Mouse (Mus musculus) limb, embryonic 15.5 days (tissue): Measurements from ENCODE around the gene Pla2g6. TPM values are rescaled to one million over a fixed set of nuclear protein-coding genes. Genes with fewer than 3 reads are reported as not detected.

ENCODE experiments used
- ATAC-seq: fragments of 200-750 bp; cut with Nextera tagmentation; 2 replicates; pipeline ENCODE4 v1.8.0; 2017; ENCODE audit warnings: low read depth, moderate TSS enrichment; ENCODE audit not compliant: insufficient number of reproducible peaks, low FRiP score, low TSS enrichment
- H3K27ac ChIP-seq: fragments of 300-500 bp; sonication (generic); 2 replicates; pipeline ENCODE4 v1.5.1; 2015; ENCODE audit warnings: moderate library complexity, mild to moderate bottlenecking, inconsistent platforms
- H3K27me3 ChIP-seq: fragments of 300-500 bp; sonication (generic); 2 replicates; pipeline ENCODE4 v1.6.1; 2015; ENCODE audit warnings: inconsistent platforms
- H3K36me3 ChIP-seq: fragments of 300-500 bp; sonication (generic); 2 replicates; pipeline ENCODE4 v1.6.1; 2015; ENCODE audit warnings: inconsistent platforms
- H3K4me1 ChIP-seq: fragments of 300-500 bp; sonication (generic); 2 replicates; pipeline ENCODE4 v1.6.1; 2015; ENCODE audit warnings: inconsistent platforms
- H3K4me2 ChIP-seq: fragments of 300-500 bp; sonication (generic); 2 replicates; pipeline ENCODE4 v1.6.1; 2015; ENCODE audit warnings: mild to moderate bottlenecking, inconsistent platforms
- H3K4me3 ChIP-seq: fragments of 300-500 bp; sonication (generic); 2 replicates; pipeline ENCODE4 v1.5.1; 2015; ENCODE audit warnings: mild to moderate bottlenecking, inconsistent platforms
- H3K9ac ChIP-seq: fragments of 300-500 bp; sonication (generic); 2 replicates; pipeline ENCODE4 v1.6.1; 2015; ENCODE audit warnings: inconsistent platforms
- H3K9me3 ChIP-seq: fragments of 300-500 bp; sonication (generic); 2 replicates; pipeline ENCODE4 v1.6.1; 2016; ENCODE audit warnings: inconsistent platforms
- WGBS: fragments of 180-500 bp; shearing (Covaris S2); methylation state at CpG from one replicate; pipeline ENCODE4 v1.1.7; 2015; 5-methylcytosine and 5-hydroxymethylcytosine counted together
- polyA plus RNA-seq: library from polyadenylated mRNA; unstranded; fragments of >200 nt; fragmentation: Nextera tagmentation; extraction: Ambion mirVana; gene quantifications from 2 replicates; pipeline ENCODE4 v1.2.1, GENCODE M21; 2015

Pla2g6 gene
- polyA plus RNA-seq, 1 experiment from 2014 or later: 12.9 TPM

DNA sequence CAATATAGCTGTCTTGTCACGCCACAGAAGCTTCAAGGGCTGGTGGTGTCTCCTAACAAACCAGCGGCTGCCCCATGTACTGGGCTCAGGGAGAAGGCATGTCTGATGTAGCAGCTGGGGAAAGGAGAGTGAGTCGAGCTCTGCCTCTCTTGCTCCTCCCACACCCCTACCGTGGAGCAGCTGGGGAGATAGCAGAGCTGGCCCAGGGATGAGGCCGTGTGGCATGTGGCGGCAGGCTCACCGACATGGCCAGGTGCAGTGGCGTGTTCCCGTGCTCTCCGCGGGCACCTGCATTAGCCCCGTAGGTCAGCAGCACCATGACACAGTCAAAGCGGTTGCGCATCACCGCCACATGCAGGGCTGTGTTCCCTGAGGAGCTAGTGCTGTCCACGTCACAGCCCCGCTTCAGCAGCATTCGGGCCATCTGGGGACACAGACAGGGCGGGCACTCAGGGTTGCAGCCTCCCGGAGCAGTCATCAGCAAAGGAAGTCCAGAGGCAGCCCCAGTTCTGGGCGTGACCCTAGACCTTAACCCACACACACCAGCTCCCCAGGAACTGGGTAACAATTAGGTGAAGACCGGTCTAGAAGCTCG lies 22.1 kb downstream of the Pla2g6 start:
- H3K4me2 ChIP-seq: no peak overlapping the region
- H3K27me3 ChIP-seq: no peaks in the 10 kb centered on the region
- no peak for ATAC-seq
- H3K36me3 ChIP-seq: peaks cover 24% of the 10 kb centered on the region
- H3K9me3 ChIP-seq: no peaks in the 10 kb centered on the region
- WGBS: 73% methylated on average over 23 of the region's 23 CpGs
- no peak overlapping the region for H3K27ac ChIP-seq
- no peaks in the 10 kb centered on the region for H3K4me1 ChIP-seq
- H3K4me3 ChIP-seq: no peak overlapping the region
- no peak overlapping the region for H3K9ac ChIP-seq

GRCm38 (mm10) chr15:79304832-79305231 lies 23.4 kb downstream of the Pla2g6 start:
- Histone ChIP-seq H3K4me1 (no peaks in the 10 kb centered on the region), H3K36me3 (peaks cover 25% of the 10 kb centered on the region), H3K27me3 (no peaks in the 10 kb centered on the region), H3K4me3 (no peak overlapping the region), H3K4me2 (no peak overlapping the region), H3K9me3 (no peaks in the 10 kb centered on the region), H3K9ac (no peak overlapping the region), H3K27ac (no peak overlapping the region)
- 73% methylated on average over 4 of the region's 5 CpGs for WGBS
- ATAC-seq: no peak

DNA sequence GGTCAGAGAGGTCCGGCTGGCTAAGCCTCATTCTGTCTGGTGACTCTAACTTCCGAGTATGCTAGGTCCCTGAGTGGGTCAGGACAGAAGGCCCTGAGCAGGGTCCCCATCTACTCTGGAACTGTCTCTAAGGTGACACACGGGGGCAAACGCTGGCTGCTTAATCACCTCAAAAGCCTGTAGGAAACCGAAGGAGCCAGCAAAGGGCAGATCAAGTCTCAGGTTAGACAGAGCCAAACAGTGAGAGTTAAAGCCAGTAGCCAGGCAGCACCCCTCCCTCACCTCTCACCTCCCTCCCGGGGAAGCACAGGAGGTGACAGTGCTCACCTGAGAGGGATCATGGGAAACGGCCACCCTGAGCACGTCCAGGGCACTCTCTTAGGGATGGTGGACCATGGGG lies 24.5 kb downstream of the Pla2g6 start:
- Histone ChIP-seq H3K9ac (no peak overlapping the region), H3K4me1 (0 out of 2 replicates have a peak, but pooled peaks cover 5% of the 10 kb centered on the region), H3K4me3 (no peak overlapping the region), H3K27ac (no peak overlapping the region), H3K27me3 (no peaks in the 10 kb centered on the region), H3K4me2 (no peak overlapping the region), H3K9me3 (no peaks in the 10 kb centered on the region), H3K36me3 (peaks cover 27% of the 10 kb centered on the region)
- ATAC-seq: no peak
- whole genome bisulfite sequencing: 87% methylated on average over 8 of the region's 8 CpGs

DNA sequence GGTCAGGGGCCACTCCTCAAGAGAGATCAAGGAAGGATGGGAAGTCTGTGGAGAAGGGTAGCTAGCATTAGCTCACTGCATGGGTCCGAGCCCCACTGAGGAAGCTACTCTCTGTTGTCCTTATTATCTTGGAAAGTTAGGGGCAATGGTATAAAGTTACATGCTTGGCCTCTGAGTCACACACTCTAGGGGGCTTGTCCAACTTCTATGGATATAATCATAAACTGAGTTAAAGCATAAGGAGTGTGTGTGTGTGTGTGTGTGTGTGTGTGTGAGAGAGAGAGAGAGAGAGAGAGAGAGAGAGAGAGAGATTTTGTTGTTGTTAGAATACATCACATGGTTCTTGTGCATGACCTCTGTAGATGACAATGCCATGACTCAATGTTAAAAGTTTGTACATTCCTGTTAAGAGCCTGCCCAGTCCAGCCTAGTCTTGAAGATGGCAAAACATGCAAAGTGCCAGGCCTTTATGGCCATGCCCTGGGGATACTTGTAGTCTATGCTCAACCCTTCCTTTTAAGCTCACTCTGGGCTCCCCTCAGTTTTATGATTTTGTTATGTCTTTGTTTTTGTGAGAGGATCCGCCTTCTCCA lies 28.5 kb downstream of the Pla2g6 start:
- H3K9me3 ChIP-seq: no peaks in the 10 kb centered on the region
- H3K36me3 ChIP-seq: peaks cover 12% of the 10 kb centered on the region
- ATAC-seq: no peak
- no peak overlapping the region for H3K4me2 ChIP-seq
- H3K27ac ChIP-seq: no peak overlapping the region
- H3K4me3 ChIP-seq: no peak overlapping the region
- H3K9ac ChIP-seq: no peak overlapping the region
- WGBS: 70% methylated on average over 2 of the region's 2 CpGs
- no peaks in the 10 kb centered on the region for H3K27me3 ChIP-seq
- 0 out of 2 replicates have a peak, but pooled peaks cover 5% of the 10 kb centered on the region for H3K4me1 ChIP-seq

DNA sequence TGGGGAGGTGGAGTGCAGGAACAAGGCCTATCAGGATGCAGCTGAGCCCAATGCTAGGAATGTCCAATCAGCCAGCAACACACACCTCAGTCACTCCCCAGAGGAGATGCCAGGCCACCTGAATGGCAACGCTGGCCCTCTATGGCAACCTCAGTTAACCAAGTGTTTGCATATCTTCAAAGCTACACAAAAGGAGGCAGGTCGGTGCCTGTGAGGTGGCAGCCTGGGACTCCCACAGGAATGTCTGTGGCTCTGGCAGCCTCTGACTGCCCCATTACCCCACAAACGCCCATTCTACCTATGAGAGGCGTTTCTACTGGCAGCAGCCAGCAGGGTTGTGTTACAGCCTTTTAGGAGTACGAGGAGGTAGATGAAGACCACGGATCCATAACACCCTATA lies 29.6 kb downstream of the Pla2g6 start:
- H3K27me3 ChIP-seq: no peaks in the 10 kb centered on the region
- H3K9me3 ChIP-seq: no peaks in the 10 kb centered on the region
- H3K9ac ChIP-seq: no peak overlapping the region
- 67% methylated on average over 6 of the region's 6 CpGs for WGBS
- peaks cover 12% of the 10 kb centered on the region for H3K36me3 ChIP-seq
- ATAC-seq: no peak
- no peak overlapping the region for H3K4me3 ChIP-seq
- H3K27ac ChIP-seq: no peak overlapping the region
- no peak overlapping the region for H3K4me2 ChIP-seq
- H3K4me1 ChIP-seq: 0 out of 2 replicates have a peak, but pooled peaks cover 5% of the 10 kb centered on the region

DNA sequence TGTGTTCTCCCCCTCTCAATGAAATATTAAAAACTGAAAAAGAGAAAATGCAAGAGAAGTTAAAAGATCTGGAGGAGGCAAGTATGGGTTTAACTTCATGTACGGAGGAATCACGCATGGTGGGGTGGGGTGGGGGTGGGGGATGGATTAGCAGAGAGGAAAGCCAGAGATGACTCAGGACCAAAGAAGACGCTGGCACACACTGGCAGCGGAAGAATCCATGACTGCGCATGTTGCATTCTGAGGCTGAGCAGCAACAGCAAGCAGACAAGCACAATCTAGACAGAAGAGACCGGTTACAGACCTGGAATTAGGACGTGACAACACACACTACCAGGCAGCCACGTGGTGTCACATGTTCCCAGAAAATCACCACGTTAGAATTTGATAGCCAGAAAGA lies 35.4 kb downstream of the Pla2g6 start:
- ATAC-seq: no peak
- Histone ChIP-seq H3K4me1 (no peaks in the 10 kb centered on the region), H3K27ac (no peak overlapping the region), H3K4me3 (no peak overlapping the region), H3K9ac (no peak overlapping the region), H3K27me3 (no peaks in the 10 kb centered on the region), H3K4me2 (no peak overlapping the region), H3K36me3 (peaks cover 7% of the 10 kb centered on the region; the same call in 1 of the 2 replicates), H3K9me3 (no peaks in the 10 kb centered on the region)
- WGBS: 89% methylated on average over 9 of the region's 9 CpGs

DNA sequence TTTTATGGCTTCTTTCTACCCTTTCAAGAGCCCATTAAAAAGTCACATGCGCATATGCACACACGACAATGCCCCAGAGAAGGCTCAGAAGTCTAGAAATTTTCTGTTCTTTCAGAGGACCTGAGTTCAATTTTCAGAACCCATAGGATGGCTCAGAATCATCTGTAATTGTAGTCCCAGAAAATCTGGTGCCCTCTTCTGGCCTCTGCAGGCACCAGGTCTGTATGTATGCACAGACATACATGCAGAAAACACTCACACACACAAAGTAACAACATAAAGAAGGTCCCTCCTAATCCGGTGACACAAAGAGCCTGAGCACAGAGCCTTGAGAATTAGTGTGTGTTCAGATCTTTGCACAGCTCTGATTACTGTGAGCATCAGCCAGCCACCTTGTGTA lies 37.9 kb downstream of the Pla2g6 start:
- WGBS: 69% methylated on average over 3 of the region's 3 CpGs

DNA sequence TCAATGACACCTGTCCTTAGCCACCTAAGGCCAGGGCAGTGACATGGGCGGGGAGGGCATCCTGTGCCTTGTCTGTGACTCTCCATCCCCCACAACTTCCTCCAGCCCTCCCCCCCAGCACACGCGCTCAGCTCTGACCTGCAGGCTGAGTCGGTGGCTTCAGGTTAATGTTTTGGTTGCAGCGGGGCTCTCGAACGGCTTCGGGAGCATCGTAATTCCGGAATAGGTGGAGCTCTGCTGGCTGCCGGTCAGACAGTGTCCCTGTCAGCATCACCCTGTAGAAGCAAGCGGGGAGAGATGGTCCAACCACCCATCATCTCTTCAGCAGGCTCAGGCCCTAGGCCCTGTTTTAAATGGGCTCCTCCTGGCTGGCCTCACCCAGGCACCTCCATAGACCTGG lies 38.7 kb downstream of the Pla2g6 start:
- Histone ChIP-seq H3K36me3 (peaks cover 23% of the 10 kb centered on the region; the same call in 1 of the 2 replicates), H3K9ac (no peak overlapping the region), H3K27me3 (no peaks in the 10 kb centered on the region), H3K9me3 (no peaks in the 10 kb centered on the region), H3K4me2 (no peak overlapping the region), H3K27ac (no peak overlapping the region), H3K4me1 (no peaks in the 10 kb centered on the region), H3K4me3 (no peak overlapping the region)
- ATAC-seq: no peak
- 79% methylated on average over 12 of the region's 12 CpGs for WGBS

More for the DNA sequence above, 37.9 kb downstream of the Pla2g6 start:
- Histone ChIP-seq H3K9me3 (no peaks in the 10 kb centered on the region), H3K36me3 (peaks cover 23% of the 10 kb centered on the region; the same call in 1 of the 2 replicates), H3K4me3 (no peak overlapping the region), H3K27ac (no peak overlapping the region), H3K27me3 (no peaks in the 10 kb centered on the region), H3K4me2 (no peak overlapping the region), H3K4me1 (no peaks in the 10 kb centered on the region), H3K9ac (no peak overlapping the region)
- no peak for ATAC-seq

- 77% methylated on average over 3 of the region's 3 CpGs for WGBS
- Histone ChIP-seq H3K27me3 (no peaks in the 10 kb centered on the region), H3K4me2 (no peak overlapping the region), H3K9ac (no peak overlapping the region), H3K9me3 (no peaks in the 10 kb centered on the region), H3K27ac (no peak overlapping the region), H3K4me1 (no peaks in the 10 kb centered on the region), H3K36me3 (peaks cover 23% of the 10 kb centered on the region; the same call in 1 of the 2 replicates), H3K4me3 (no peak overlapping the region)
- no peak for ATAC-seq
Observed at GRCm38 (mm10) chr15:79288387-79288786, 39.8 kb downstream of the Pla2g6 start.

DNA sequence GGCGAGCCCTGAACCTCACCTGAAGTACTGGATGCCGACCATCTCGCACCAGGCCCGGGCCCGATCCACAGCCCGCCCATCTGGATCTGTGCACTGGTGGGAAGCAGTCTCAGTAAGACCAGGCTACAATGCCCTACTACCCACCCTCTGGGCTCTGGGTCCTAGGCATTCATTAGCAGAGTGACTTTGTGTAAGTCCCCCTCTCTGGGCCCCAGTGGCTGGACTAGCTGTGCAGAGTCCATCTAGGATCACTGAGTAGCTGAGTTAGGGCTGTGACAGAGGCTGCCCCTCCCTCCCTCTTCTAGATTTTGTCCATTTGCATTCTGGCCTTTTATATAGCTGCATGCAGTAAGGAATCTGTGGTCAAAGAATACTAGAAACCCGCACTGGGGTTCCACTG lies 41.1 kb downstream of the Pla2g6 start:
- no peak overlapping the region for H3K4me3 ChIP-seq
- ATAC-seq: no peak
- peaks cover 23% of the 10 kb centered on the region; the same call in 1 of the 2 replicates for H3K36me3 ChIP-seq
- no peak overlapping the region for H3K9ac ChIP-seq
- H3K27ac ChIP-seq: no peak overlapping the region
- H3K4me2 ChIP-seq: no peak overlapping the region
- no peaks in the 10 kb centered on the region for H3K9me3 ChIP-seq
- H3K4me1 ChIP-seq: no peaks in the 10 kb centered on the region
- H3K27me3 ChIP-seq: no peaks in the 10 kb centered on the region
- WGBS: 91% methylated on average over 7 of the region's 7 CpGs

DNA sequence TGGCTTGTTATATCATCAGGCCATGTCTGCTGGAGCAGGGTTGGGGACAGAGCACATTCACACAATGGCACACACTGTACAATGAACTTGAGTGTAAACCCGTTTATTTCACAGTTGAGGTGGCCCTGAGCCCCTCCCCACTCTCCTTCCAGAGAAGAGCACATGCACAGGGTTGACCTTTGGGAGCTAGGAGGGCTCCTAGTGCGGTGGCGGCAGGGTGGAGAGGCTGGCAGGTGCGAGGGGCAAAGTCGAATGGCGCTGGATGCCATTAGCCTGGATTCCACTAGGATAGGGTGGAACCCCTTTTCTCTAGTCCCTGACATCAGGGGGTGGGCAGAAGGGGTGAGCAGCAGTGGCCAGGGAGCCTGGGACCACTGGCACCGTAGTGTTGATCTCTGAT lies 42.0 kb downstream of the Pla2g6 start:
- Histone ChIP-seq H3K9ac (no peak overlapping the region), H3K27me3 (no peaks in the 10 kb centered on the region), H3K4me3 (no peak overlapping the region), H3K4me1 (peaks cover 6% of the 10 kb centered on the region; the same call in 1 of the 2 replicates), H3K27ac (no peak overlapping the region), H3K4me2 (no peak overlapping the region), H3K9me3 (no peaks in the 10 kb centered on the region), H3K36me3 (peaks cover 23% of the 10 kb centered on the region; the same call in 1 of the 2 replicates)
- no peak for ATAC-seq
- 86% methylated on average over 7 of the region's 7 CpGs for WGBS

- Histone ChIP-seq H3K36me3 (peaks cover 23% of the 10 kb centered on the region; the same call in 1 of the 2 replicates), H3K9me3 (no peaks in the 10 kb centered on the region), H3K4me1 (peaks cover 9% of the 10 kb centered on the region; the same call in 1 of the 2 replicates), H3K4me2 (no peak within 1 kb of the TSS), H3K27ac (no peak within 1 kb of the TSS), H3K27me3 (no peaks in the 10 kb centered on the region), H3K9ac (no peak within 1 kb of the TSS), H3K4me3 (no peak within 1 kb of the TSS)
- ATAC-seq: no peak
- 64% methylated on average over 10 of the region's 10 CpGs for WGBS
Observed at GRCm38 (mm10) chr15:79285399-79285798, 42.8 kb downstream of the Pla2g6 start, which contains the start of gene Baiap2l2. Gene Baiap2l2, minus strand, starts transcription at chr15:79285537.
